Mouse (Mus musculus): ENCODE results near the gene Hemgn.

The Hemgn gene

GRCm38 (mm10) chr4:46356351-46357133 lies 56.8 kb downstream of the Hemgn start:
- DNase-seq (ENCODE audit: low spot score): peak; percentile 42

GRCm38 (mm10) chr4:46353045-46353444 lies 60.3 kb downstream of the Hemgn start:
- no peak for DNase-seq (ENCODE audit: low spot score)

GRCm38 (mm10) chr4:46349530-46349929 lies 63.8 kb downstream of the Hemgn start:
- DNase-seq (ENCODE audit: low spot score): no peak

GRCm38 (mm10) chr4:46348897-46349296 lies 64.4 kb downstream of the Hemgn start:
- no peak for DNase-seq (ENCODE audit: low spot score)

GRCm38 (mm10) chr4:46347580-46348515 lies 65.5 kb downstream of the Hemgn start:
- no peak for DNase-seq (ENCODE audit: low spot score)

GRCm38 (mm10) chr4:46347141-46347540 lies 66.2 kb downstream of the Hemgn start:
- DNase-seq (ENCODE audit: low spot score): no peak

- no peak for DNase-seq (ENCODE audit: low spot score)
Measured at GRCm38 (mm10) chr4:46346221-46346620, 67.1 kb downstream of the Hemgn start.

GRCm38 (mm10) chr4:46345773-46346100 lies 67.6 kb downstream of the Hemgn start:
- no peak for DNase-seq (ENCODE audit: low spot score)

- DNase-seq (ENCODE audit: low spot score): no peak
Measured at GRCm38 (mm10) chr4:46345056-46345772, 68.1 kb downstream of the Hemgn start.

- DNase-seq (ENCODE audit: low spot score): no peak
Measured at GRCm38 (mm10) chr4:46344288-46344687, 69.0 kb downstream of the Hemgn start.
